Mouse (Mus musculus) gastrocnemius, adult 8-10 months (tissue): ENCODE measurements around the gene Tcte3. TPM values are rescaled to one million over a fixed set of nuclear protein-coding genes. Genes with fewer than 3 reads are reported as not detected.

ENCODE experiments used
- total RNA-seq, 4 experiments: library from RNA; stranded (reverse); gene quantifications; 2 replicates each; pipeline ENCODE4 v1.2.4; 2022

Tcte3 gene
- total RNA-seq, 4 experiments from 2014 or later = 0.92 TPM; not detected in 3

Other genes with a start within 250 kb of the Tcte3 start
- gene Wdr27, start 98.3 kb downstream of the Tcte3 start, total RNA-seq = 1 to 10 TPM; 1.6 to 2.2 (median 1.9) TPM
- 10 to 100 TPM in 1 of 4 experiments, 1 to 10 TPM in 3; 7.3 to 10.4 (median 8.2) TPM for gene 1600012H06Rik, start 98.3 kb downstream of the Tcte3 start, total RNA-seq
- gene Phf10, start 80.2 kb downstream of the Tcte3 start, total RNA-seq = 10 to 100 TPM; 50.4 to 56.5 (median 54.1) TPM
- gene 9030025P20Rik, start 63.0 kb downstream of the Tcte3 start, total RNA-seq = 1 to 10 TPM; 1.8 to 3.7 (median 2.1) TPM
- not detected for gene Gm3417, start 62.7 kb downstream of the Tcte3 start, total RNA-seq
- 1 to 10 TPM; 1.5 to 3.2 (median 2.2) TPM for gene Gm3435, start 31.3 kb downstream of the Tcte3 start, total RNA-seq
- 10 to 100 TPM; 14.8 to 17.3 (median 15.5) TPM for gene Ermard, start 280 bp downstream of the Tcte3 start, total RNA-seq
- gene Gm3448, start within 50 bp of the Tcte3 start, total RNA-seq = under 1 TPM; 0.44 to 0.79 (median 0.56) TPM